Mouse (Mus musculus): Measurements from ENCODE around the gene Rnf207. TPM values are rescaled to one million over a fixed set of nuclear protein-coding genes. Genes with fewer than 3 reads are reported as not detected.

Gene Rnf207
- polyA plus RNA-seq, 2 experiments: 0.04 to 0.16 TPM

GRCm38 (mm10) chr4:152312186-152312585, 6.6 kb downstream of the Rnf207 start:
- DNase-seq (ENCODE audit: low read depth in 3 of 3, low spot score in 3 of 3) (no peak), ATAC-seq (ENCODE audit: insufficient read depth) (no peak)
- H3K4me3 ChIP-seq (ENCODE audit: insufficient read depth in 1 of 2, low read depth in 2 of 2, low read length in 2 of 2): no peak overlapping the region
- peaks cover 62% of the 10 kb centered on the region for H3K27me3 ChIP-seq (ENCODE audit: control insufficient read depth, insufficient read depth, low read length)
- WGBS (ENCODE audit: insufficient replicate concordance): 5% methylated on average over 14 of the region's 14 CpGs
- no peak overlapping the region for H3K27ac ChIP-seq
- H3K9ac ChIP-seq (replicated peaks): no peak overlapping the region
- H3K36me3 ChIP-seq (replicated peaks; ENCODE audit: control insufficient read depth, insufficient read depth, low read depth): no peaks in the 10 kb centered on the region
- TF ChIP-seq EP300 (IDR thresholded peaks at IDR 0.05; ENCODE audit: low read depth) (no peak), CTCF (IDR thresholded peaks at IDR 0.05; ENCODE audit: low read depth) (no peak)
- 0 out of 2 replicates have a peak overlapping the region, but pooled peaks have one; percentile 3 for H3K4me2 ChIP-seq (ENCODE audit: low read depth)
- H3K4me1 ChIP-seq (replicated peaks; ENCODE audit: control insufficient read depth in 2 of 2, insufficient read depth in 2 of 2, low read length in 1 of 2): no peaks in the 10 kb centered on the region
- H3K9me3 ChIP-seq (ENCODE audit: control insufficient read depth, low read length): no peaks in the 10 kb centered on the region

GRCm38 (mm10) chr4:152307542-152307941, 11.3 kb downstream of the Rnf207 start:
- Histone ChIP-seq H3K4me1 (replicated peaks; ENCODE audit: control insufficient read depth in 2 of 2, insufficient read depth in 2 of 2, low read length in 1 of 2) (no peaks in the 10 kb centered on the region), H3K36me3 (replicated peaks; ENCODE audit: control insufficient read depth, insufficient read depth, low read depth) (no peaks in the 10 kb centered on the region; the same call in 1 of the 2 replicates), H3K9ac (replicated peaks) (no peak overlapping the region), H3K4me3 (ENCODE audit: insufficient read depth in 1 of 2, low read depth in 2 of 2, low read length in 2 of 2) (no peak overlapping the region), H3K27ac (no peak overlapping the region), H3K4me2 (ENCODE audit: low read depth) (no peak overlapping the region), H3K9me3 (ENCODE audit: control insufficient read depth, low read length) (no peaks in the 10 kb centered on the region), H3K27me3 (ENCODE audit: control insufficient read depth, insufficient read depth, low read length) (peaks cover 16% of the 10 kb centered on the region)
- ATAC-seq (ENCODE audit: insufficient read depth) (no peak), DNase-seq (ENCODE audit: low read depth in 3 of 3, low spot score in 3 of 3) (no peak)
- 73% methylated on average over 9 of the region's 9 CpGs for WGBS (ENCODE audit: insufficient replicate concordance)
- TF ChIP-seq CTCF (IDR thresholded peaks at IDR 0.05; ENCODE audit: low read depth): no peak
- no peak for TF ChIP-seq EP300 (IDR thresholded peaks at IDR 0.05; ENCODE audit: low read depth)

GRCm38 (mm10) chr4:152305991-152306390, 12.8 kb downstream of the Rnf207 start:
- no peak for ATAC-seq (ENCODE audit: insufficient read depth)
- H3K9me3 ChIP-seq (ENCODE audit: control insufficient read depth, low read length): no peaks in the 10 kb centered on the region
- no peaks in the 10 kb centered on the region for H3K4me1 ChIP-seq (replicated peaks; ENCODE audit: control insufficient read depth in 2 of 2, insufficient read depth in 2 of 2, low read length in 1 of 2)
- H3K27me3 ChIP-seq (ENCODE audit: control insufficient read depth, insufficient read depth, low read length): peaks cover under 1% of the 10 kb centered on the region; the same call in 1 of the 2 replicates
- WGBS (ENCODE audit: insufficient replicate concordance): 76% methylated on average over 6 of the region's 6 CpGs
- no peak overlapping the region for H3K4me3 ChIP-seq (ENCODE audit: insufficient read depth in 1 of 2, low read depth in 2 of 2, low read length in 2 of 2)
- no peaks in the 10 kb centered on the region; the same call in none of the 2 replicates for H3K36me3 ChIP-seq (replicated peaks; ENCODE audit: control insufficient read depth, insufficient read depth, low read depth)
- TF ChIP-seq CTCF (IDR thresholded peaks at IDR 0.05; ENCODE audit: low read depth) (no peak), EP300 (IDR thresholded peaks at IDR 0.05; ENCODE audit: low read depth) (no peak)
- no peak overlapping the region for H3K27ac ChIP-seq
- H3K9ac ChIP-seq (replicated peaks): no peak overlapping the region
- no peak overlapping the region for H3K4me2 ChIP-seq (ENCODE audit: low read depth)
- no peak for DNase-seq (ENCODE audit: low read depth in 3 of 3, low spot score in 3 of 3)

GRCm38 (mm10) chr4:152304685-152305084, 14.1 kb downstream of the Rnf207 start:
- Histone ChIP-seq H3K27ac (no peak overlapping the region), H3K36me3 (replicated peaks; ENCODE audit: control insufficient read depth, insufficient read depth, low read depth) (peaks cover 7% of the 10 kb centered on the region), H3K4me3 (ENCODE audit: insufficient read depth in 1 of 2, low read depth in 2 of 2, low read length in 2 of 2) (no peak overlapping the region), H3K27me3 (ENCODE audit: control insufficient read depth, insufficient read depth, low read length) (no peaks in the 10 kb centered on the region), H3K9me3 (ENCODE audit: control insufficient read depth, low read length) (no peaks in the 10 kb centered on the region), H3K4me1 (replicated peaks; ENCODE audit: control insufficient read depth in 2 of 2, insufficient read depth in 2 of 2, low read length in 1 of 2) (no peaks in the 10 kb centered on the region), H3K4me2 (ENCODE audit: low read depth) (no peak overlapping the region), H3K9ac (replicated peaks) (no peak overlapping the region)
- TF ChIP-seq EP300 (IDR thresholded peaks at IDR 0.05; ENCODE audit: low read depth): no peak
- TF ChIP-seq CTCF (IDR thresholded peaks at IDR 0.05; ENCODE audit: low read depth): no peak
- DNase-seq (ENCODE audit: low read depth in 3 of 3, low spot score in 3 of 3) (no peak), ATAC-seq (ENCODE audit: insufficient read depth) (no peak)
- WGBS (ENCODE audit: insufficient replicate concordance): 77% methylated on average over 6 of the region's 6 CpGs

- Histone ChIP-seq H3K9ac (replicated peaks) (no peak overlapping the region), H3K27ac (no peak overlapping the region), H3K36me3 (replicated peaks; ENCODE audit: control insufficient read depth, insufficient read depth, low read depth) (peaks cover 9% of the 10 kb centered on the region), H3K4me1 (replicated peaks; ENCODE audit: control insufficient read depth in 2 of 2, insufficient read depth in 2 of 2, low read length in 1 of 2) (peaks cover 5 to 6% of the 10 kb centered on the region in 2 experiments), H3K4me3 (ENCODE audit: insufficient read depth in 1 of 2, low read depth in 2 of 2, low read length in 2 of 2) (no peak overlapping the region), H3K4me2 (ENCODE audit: low read depth) (no peak overlapping the region), H3K27me3 (ENCODE audit: control insufficient read depth, insufficient read depth, low read length) (no peaks in the 10 kb centered on the region), H3K9me3 (ENCODE audit: control insufficient read depth, low read length) (no peaks in the 10 kb centered on the region)
- no peak for DNase-seq (ENCODE audit: low read depth in 3 of 3, low spot score in 3 of 3)
- TF ChIP-seq CTCF (IDR thresholded peaks at IDR 0.05; ENCODE audit: low read depth) (no peak), EP300 (IDR thresholded peaks at IDR 0.05; ENCODE audit: low read depth) (no peak)
- no peak for ATAC-seq (ENCODE audit: insufficient read depth)
- WGBS (ENCODE audit: insufficient replicate concordance): 75% methylated on average over 10 of the region's 10 CpGs
Measured at GRCm38 (mm10) chr4:152303172-152303571, 15.6 kb downstream of the Rnf207 start.

All from liver, embryonic 14.5 days (tissue).